Mouse (Mus musculus): ENCODE measurements around the gene Thbd. TPM values are rescaled to one million over a fixed set of nuclear protein-coding genes. Genes with fewer than 3 reads are reported as not detected.

Thbd gene
- polyA plus RNA-seq, 1 experiment from 2014 or later, result 47.0 TPM

DNA sequence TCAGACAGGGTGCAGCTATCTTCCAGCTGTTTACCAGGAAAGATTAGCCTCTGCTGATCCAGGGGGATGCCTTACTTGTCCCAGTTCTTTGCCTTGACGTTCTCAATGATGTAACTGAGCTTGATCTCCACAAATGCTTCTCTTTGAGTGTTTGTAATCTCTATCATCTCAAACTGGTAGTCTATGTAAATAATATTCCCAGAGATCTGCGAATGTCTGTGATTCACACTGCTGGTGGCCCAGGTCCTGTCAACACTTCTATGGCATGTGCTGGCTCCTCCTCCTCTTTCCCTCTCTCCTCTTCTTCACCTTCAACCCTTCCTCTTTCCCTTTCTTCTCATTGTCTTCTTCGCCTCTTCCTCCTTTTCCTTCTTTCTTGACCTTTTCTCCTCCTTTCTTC lies 11.2 kb upstream of the Thbd start:
- no peaks in the 10 kb centered on the region for H3K9me3 ChIP-seq
- no peak overlapping the region for H3K4me3 ChIP-seq (replicated peaks)
- no peaks in the 10 kb centered on the region for H3K4me1 ChIP-seq (replicated peaks)
- no peaks in the 10 kb centered on the region for H3K36me3 ChIP-seq
- no peak overlapping the region for H3K9ac ChIP-seq
- no peak for ATAC-seq
- WGBS, result 61% methylated on average over 3 of the region's 3 CpGs
- no peaks in the 10 kb centered on the region for H3K27me3 ChIP-seq (replicated peaks)
- H3K27ac ChIP-seq, result no peak overlapping the region
- H3K4me2 ChIP-seq (replicated peaks), result no peak overlapping the region

DNA sequence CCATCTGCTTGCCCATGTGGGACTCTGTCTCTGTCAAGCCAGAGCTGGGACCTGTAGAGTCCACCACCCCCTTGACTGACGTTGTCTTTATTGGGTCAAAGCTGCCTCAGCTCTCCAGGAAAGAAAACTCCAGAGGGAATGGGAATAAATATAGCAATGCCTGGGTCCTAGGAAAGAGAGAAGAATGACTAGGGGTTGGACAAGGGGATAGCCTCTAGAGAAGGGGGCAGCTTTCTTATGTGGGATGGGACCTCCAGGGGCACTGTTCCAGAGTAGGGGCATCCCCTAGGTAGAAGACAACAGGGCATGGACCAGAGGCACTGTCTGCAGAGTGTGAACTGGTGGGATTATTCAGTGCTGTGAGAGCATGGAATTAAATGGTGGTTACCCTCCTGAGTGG lies 1.8 kb upstream of the Thbd start:
- H3K36me3 ChIP-seq, result no peaks in the 10 kb centered on the region
- H3K4me2 ChIP-seq (replicated peaks), result no peak overlapping the region
- no peaks in the 10 kb centered on the region for H3K9me3 ChIP-seq
- no peak overlapping the region for H3K4me3 ChIP-seq (replicated peaks)
- H3K27ac ChIP-seq, result no peak overlapping the region
- H3K9ac ChIP-seq, result no peak overlapping the region
- no peak for ATAC-seq
- 0 out of 2 replicates have a peak, but pooled peaks cover 13% of the 10 kb centered on the region for H3K4me1 ChIP-seq (replicated peaks)
- 83% methylated on average over 1 of the region's 1 CpGs for WGBS
- H3K27me3 ChIP-seq (replicated peaks), result peaks cover 14% of the 10 kb centered on the region

GRCm38 (mm10) chr2:148409141-148409540 lies 1.2 kb upstream of the Thbd start:
- ATAC-seq, result peak; percentile 76
- Histone ChIP-seq H3K27ac (no peak overlapping the region), H3K4me1 (replicated peaks) (0 out of 2 replicates have a peak, but pooled peaks cover 13% of the 10 kb centered on the region), H3K9ac (no peak overlapping the region), H3K4me2 (replicated peaks) (0 out of 2 replicates have a peak overlapping the region, but pooled peaks have one; percentile 84), H3K4me3 (replicated peaks) (no peak overlapping the region), H3K27me3 (replicated peaks) (peaks cover 14% of the 10 kb centered on the region), H3K9me3 (no peaks in the 10 kb centered on the region), H3K36me3 (no peaks in the 10 kb centered on the region)
- WGBS, result 26% methylated on average over 9 of the region's 9 CpGs

DNA sequence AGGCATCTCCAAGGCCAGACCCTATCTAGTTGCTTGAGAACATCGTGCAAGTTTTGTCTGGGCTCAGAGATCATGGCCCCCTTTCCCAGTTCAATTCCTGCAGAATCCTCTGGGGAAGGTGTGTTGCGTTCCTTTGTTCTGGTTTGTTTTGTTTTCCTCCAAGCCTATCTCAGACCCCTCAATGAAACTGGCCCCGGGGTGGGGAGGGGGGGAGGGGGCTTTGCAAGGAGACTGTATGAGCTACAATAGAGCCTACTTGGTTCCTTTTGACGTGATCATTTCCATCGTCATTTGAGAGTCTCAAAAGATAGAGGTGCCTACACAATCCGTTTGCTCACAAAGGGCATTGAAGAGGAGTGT lies 753 bp upstream of the Thbd start:
- 0 out of 2 replicates have a peak overlapping the region, but pooled peaks have one; percentile 54 for H3K9ac ChIP-seq
- H3K4me3 ChIP-seq (replicated peaks), result peak overlapping the region; percentile 49; the same call in 1 of the 2 replicates
- 0 out of 2 replicates have a peak, but pooled peaks cover 13% of the 10 kb centered on the region for H3K4me1 ChIP-seq (replicated peaks)
- peak overlapping the region; percentile 84 for H3K4me2 ChIP-seq (replicated peaks)
- H3K27ac ChIP-seq, result no peak overlapping the region
- H3K9me3 ChIP-seq, result no peaks in the 10 kb centered on the region
- 37% methylated on average over 6 of the region's 6 CpGs for WGBS
- peak; percentile 5; the same call in 1 of the 2 replicates for ATAC-seq
- no peaks in the 10 kb centered on the region for H3K36me3 ChIP-seq
- H3K27me3 ChIP-seq (replicated peaks), result peaks cover 14% of the 10 kb centered on the region

- H3K4me1 ChIP-seq (replicated peaks), result 0 out of 2 replicates have a peak, but pooled peaks cover 13% of the 10 kb centered on the region
- H3K9ac ChIP-seq, result peak overlapping the region; percentile 54
- 10% methylated on average over 55 of the region's 55 CpGs for WGBS
- H3K4me3 ChIP-seq (replicated peaks), result peak overlapping the region; percentile 49
- peak overlapping the region; percentile 61 for H3K27ac ChIP-seq
- H3K4me2 ChIP-seq (replicated peaks), result peak overlapping the region; percentile 84
- no peaks in the 10 kb centered on the region for H3K36me3 ChIP-seq
- H3K27me3 ChIP-seq (replicated peaks), result peaks cover 14% of the 10 kb centered on the region
- H3K9me3 ChIP-seq, result no peaks in the 10 kb centered on the region
- ATAC-seq, result peak; percentile 66
These were observed 768 bp downstream of the Thbd start for GRCm38 (mm10) chr2:148406971-148407869.

DNA sequence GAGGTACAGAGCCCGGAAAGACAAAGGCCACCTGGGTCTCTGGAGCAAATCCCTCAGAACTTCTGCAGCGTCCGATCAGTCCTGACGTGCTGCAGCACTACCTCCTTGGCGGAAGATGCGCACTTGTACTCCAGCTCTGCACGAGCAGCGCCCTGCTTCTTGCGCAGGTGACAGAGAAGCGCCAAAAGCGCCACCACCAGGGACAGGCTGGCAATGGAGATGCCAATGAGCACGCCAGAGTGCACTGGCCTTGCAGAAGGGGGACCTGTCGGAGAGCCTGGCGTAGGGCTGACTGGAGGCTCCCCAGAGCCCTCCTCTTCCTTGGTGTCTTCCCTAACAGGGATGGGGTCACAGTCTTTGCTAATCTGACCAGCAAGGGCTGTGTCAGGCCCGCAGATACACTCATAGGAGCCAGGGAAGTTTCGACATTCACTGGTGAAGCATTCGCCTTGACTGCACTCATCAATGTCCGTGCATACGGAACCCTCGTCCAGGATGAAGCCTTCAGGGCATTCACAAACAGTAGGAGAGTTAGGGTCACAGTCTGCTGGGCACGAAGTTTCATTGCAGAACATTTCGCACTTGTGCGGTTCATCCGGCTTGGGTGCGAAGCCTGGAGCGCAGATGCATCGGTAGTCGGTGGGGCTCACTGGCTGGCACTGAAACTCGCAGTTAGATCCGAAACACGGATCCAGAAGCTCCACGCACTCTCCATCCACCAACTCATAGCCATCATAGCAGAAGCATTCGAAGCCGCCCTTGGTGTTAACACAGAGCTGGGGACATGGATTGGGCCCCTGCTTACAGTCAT lies 1.6 kb downstream of the Thbd start:
- Histone ChIP-seq H3K4me3 (replicated peaks) (peak overlapping the region; percentile 49), H3K27me3 (replicated peaks) (peaks cover 14% of the 10 kb centered on the region), H3K36me3 (no peaks in the 10 kb centered on the region), H3K27ac (peak overlapping the region; percentile 61), H3K9ac (peak overlapping the region; percentile 54), H3K9me3 (no peaks in the 10 kb centered on the region), H3K4me2 (replicated peaks) (peak overlapping the region; percentile 84), H3K4me1 (replicated peaks) (0 out of 2 replicates have a peak, but pooled peaks cover 13% of the 10 kb centered on the region)
- WGBS, result 22% methylated on average over 34 of the region's 34 CpGs
- no peak for ATAC-seq

- H3K9me3 ChIP-seq, result no peaks in the 10 kb centered on the region
- peaks cover 14% of the 10 kb centered on the region for H3K27me3 ChIP-seq (replicated peaks)
- WGBS, result 67% methylated on average over 5 of the region's 5 CpGs
- H3K9ac ChIP-seq, result no peak overlapping the region
- H3K36me3 ChIP-seq, result no peaks in the 10 kb centered on the region
- 0 out of 2 replicates have a peak, but pooled peaks cover 17% of the 10 kb centered on the region for H3K4me1 ChIP-seq (replicated peaks)
- H3K4me2 ChIP-seq (replicated peaks), result peak overlapping the region; percentile 38
- no peak overlapping the region for H3K27ac ChIP-seq
- peak overlapping the region; percentile 20 for H3K4me3 ChIP-seq (replicated peaks)
- no peak for ATAC-seq
These were observed 3.1 kb downstream of the Thbd start for GRCm38 (mm10) chr2:148404906-148405305.

- Histone ChIP-seq H3K4me1 (replicated peaks) (peaks cover 23% of the 10 kb centered on the region; the same call in 1 of the 2 replicates), H3K4me2 (replicated peaks) (no peak overlapping the region), H3K4me3 (replicated peaks) (no peak overlapping the region), H3K27me3 (replicated peaks) (peaks cover 14% of the 10 kb centered on the region), H3K9me3 (no peaks in the 10 kb centered on the region), H3K27ac (no peak overlapping the region), H3K36me3 (no peaks in the 10 kb centered on the region), H3K9ac (no peak overlapping the region)
- 56% methylated on average over 1 of the region's 1 CpGs for WGBS
- ATAC-seq, result no peak
These were observed 5.8 kb downstream of the Thbd start for GRCm38 (mm10) chr2:148402227-148402626.

GRCm38 (mm10) chr2:148398901-148399685 lies 8.9 kb downstream of the Thbd start:
- Histone ChIP-seq H3K36me3 (no peaks in the 10 kb centered on the region), H3K27me3 (replicated peaks) (peaks cover 13% of the 10 kb centered on the region), H3K4me3 (replicated peaks) (no peak overlapping the region), H3K9me3 (no peaks in the 10 kb centered on the region), H3K27ac (no peak overlapping the region), H3K4me2 (replicated peaks) (no peak overlapping the region), H3K4me1 (replicated peaks) (peaks cover 33% of the 10 kb centered on the region), H3K9ac (no peak overlapping the region)
- 87% methylated on average over 5 of the region's 5 CpGs for WGBS
- no peak for ATAC-seq

GRCm38 (mm10) chr2:148397784-148398100 lies 10.2 kb downstream of the Thbd start:
- Histone ChIP-seq H3K9ac (no peak overlapping the region), H3K4me2 (replicated peaks) (peak overlapping the region; percentile 97), H3K27ac (no peak overlapping the region), H3K4me1 (replicated peaks) (peaks cover 33% of the 10 kb centered on the region), H3K36me3 (no peaks in the 10 kb centered on the region), H3K9me3 (no peaks in the 10 kb centered on the region), H3K27me3 (replicated peaks) (peaks cover 13% of the 10 kb centered on the region), H3K4me3 (replicated peaks) (no peak overlapping the region)
- 67% methylated on average over 1 of the region's 1 CpGs for WGBS
- ATAC-seq, result no peak

- no peak overlapping the region for H3K9ac ChIP-seq
- no peak for ATAC-seq
- H3K27me3 ChIP-seq (replicated peaks), result peaks cover 13% of the 10 kb centered on the region
- peaks cover 33% of the 10 kb centered on the region for H3K4me1 ChIP-seq (replicated peaks)
- peak overlapping the region; percentile 97 for H3K4me2 ChIP-seq (replicated peaks)
- H3K9me3 ChIP-seq, result no peaks in the 10 kb centered on the region
- H3K27ac ChIP-seq, result no peak overlapping the region
- WGBS, result 43% methylated on average over 11 of the region's 11 CpGs
- H3K4me3 ChIP-seq (replicated peaks), result no peak overlapping the region
- H3K36me3 ChIP-seq, result no peaks in the 10 kb centered on the region
These were observed 10.8 kb downstream of the Thbd start for GRCm38 (mm10) chr2:148397015-148397783.

Measured in intestine, embryonic 15.5 days (tissue).